Comparison of ENCODE assay signal across 9 mouse cellular contexts in the genomic region with DNA sequence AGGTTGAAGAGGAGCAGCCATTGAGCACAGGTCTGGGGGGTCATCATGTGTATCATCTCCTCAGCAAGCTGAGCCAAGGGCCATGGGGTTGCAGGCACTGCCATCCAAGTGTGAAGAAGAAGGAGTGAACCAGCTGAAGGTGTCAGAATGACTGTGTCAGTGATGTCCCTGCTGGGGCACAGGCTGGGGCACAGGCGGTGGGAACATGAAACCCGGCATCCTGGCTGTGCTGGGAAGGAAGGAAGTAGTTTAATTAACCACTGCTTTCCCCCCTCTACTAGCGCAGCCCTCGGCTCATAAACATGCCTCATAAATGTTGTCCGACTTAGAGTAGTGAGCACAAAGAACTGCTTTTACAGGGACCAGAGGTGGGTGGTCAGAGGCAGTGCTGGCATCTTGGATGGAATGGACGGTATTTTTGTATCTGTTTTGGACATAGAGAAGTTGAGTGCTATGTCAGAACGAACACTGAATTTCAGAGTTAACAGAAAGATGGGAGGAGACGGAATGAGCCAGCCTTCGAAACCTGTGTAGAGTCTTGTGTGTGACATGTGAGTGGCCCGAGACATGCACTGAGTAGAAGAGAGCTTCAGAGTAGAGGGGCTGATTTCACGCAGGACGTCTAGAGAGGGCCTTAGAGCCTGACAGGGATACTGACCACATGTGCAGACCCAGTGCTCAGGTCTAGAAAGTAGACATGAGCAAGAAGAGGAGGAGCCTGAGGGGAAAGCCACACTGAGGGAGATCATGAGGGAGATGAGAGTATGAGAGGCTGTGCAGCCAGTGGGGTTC. TPM values are rescaled to one million over a fixed set of nuclear protein-coding genes. Genes with fewer than 3 reads are reported as not detected.
DNase-seq lines count a peak whose midpoint lies in the region; ATAC-seq lines count a peak whose summit lies in the region.
"Had no signal": no experiment of that assay in that cellular context is flagged by ENCODE, and none has a peak within 500 bp of the region (broad histone marks: within the 10 kb centered on the region; RNA-seq: fewer than 3 reads in every experiment).

No protein-coding gene starts in this region.

- 80% methylated on average over 12 of the region's 12 CpGs for WGBS in hindbrain, embryonic 10.5 days
- 67% methylated on average over 12 of the region's 12 CpGs for WGBS in hindbrain, embryonic 12.5 days
- WGBS in lung, embryonic 15.5 days: 62% methylated on average over 12 of the region's 12 CpGs
- 51% methylated on average over 12 of the region's 12 CpGs for WGBS in intestine, embryonic 15.5 days
- WGBS in liver, embryonic 15.5 days (ENCODE audit: insufficient replicate concordance): 43% methylated on average over 12 of the region's 12 CpGs

- H3K4me3 ChIP-seq in hindbrain, embryonic 10.5 days: no peak overlapping the region
- H3K4me3 ChIP-seq in hindbrain, embryonic 12.5 days: no peak overlapping the region
- H3K4me3 ChIP-seq in lung, embryonic 15.5 days: no peak overlapping the region
- no peak overlapping the region for H3K4me3 ChIP-seq in intestine, embryonic 15.5 days (replicated peaks)
- no peak overlapping the region for H3K4me3 ChIP-seq in liver, embryonic 15.5 days (replicated peaks)
- H3K4me3 ChIP-seq: neural tube, embryonic 12.5 days had no signal

- H3K4me2 ChIP-seq in hindbrain, embryonic 12.5 days (replicated peaks): no peak overlapping the region
- H3K4me2 ChIP-seq in lung, embryonic 15.5 days: no peak overlapping the region
- H3K4me2 ChIP-seq in intestine, embryonic 15.5 days (replicated peaks): no peak overlapping the region
- no peak overlapping the region for H3K4me2 ChIP-seq in liver, embryonic 15.5 days
- H3K4me2 ChIP-seq: neural tube, embryonic 12.5 days had no signal

- ATAC-seq in hindbrain, embryonic 12.5 days (ENCODE audit: low FRiP score): no peak
- no peak for ATAC-seq in lung, embryonic 15.5 days (ENCODE audit: borderline replicate concordance, extremely low read depth, low FRiP score, low TSS enrichment)
- peak; percentile 10 for ATAC-seq in intestine, embryonic 15.5 days
- ATAC-seq in liver, embryonic 15.5 days (ENCODE audit: insufficient read depth): peak; percentile 17; the same call in 1 of the 2 replicates

- peaks cover 54% of the 10 kb centered on the region for H3K4me1 ChIP-seq in hindbrain, embryonic 10.5 days (replicated peaks)
- peaks cover 34% of the 10 kb centered on the region for H3K4me1 ChIP-seq in hindbrain, embryonic 12.5 days
- peaks cover 55% of the 10 kb centered on the region for H3K4me1 ChIP-seq in lung, embryonic 15.5 days
- H3K4me1 ChIP-seq in intestine, embryonic 15.5 days (replicated peaks): peaks cover 51% of the 10 kb centered on the region
- peaks cover 25% of the 10 kb centered on the region for H3K4me1 ChIP-seq in liver, embryonic 15.5 days (replicated peaks)

- DNase-seq in hindbrain, embryonic 10.5 days (ENCODE audit: low spot score): no peak
- no peak for DNase-seq in lung, postnatal 10 days
- no peak for DNase-seq in MN1 (ENCODE audit: low spot score)
- DNase-seq in ovary, adult 18-20 months (ENCODE audit: low spot score): no peak

- H3K36me3 ChIP-seq in hindbrain, embryonic 10.5 days: peaks cover 56% of the 10 kb centered on the region
- H3K36me3 ChIP-seq in hindbrain, embryonic 12.5 days: peaks cover 12% of the 10 kb centered on the region
- peaks cover 19% of the 10 kb centered on the region for H3K36me3 ChIP-seq in lung, embryonic 15.5 days
- peaks cover 7% of the 10 kb centered on the region; the same call in 1 of the 2 replicates for H3K36me3 ChIP-seq in intestine, embryonic 15.5 days
- H3K36me3 ChIP-seq in liver, embryonic 15.5 days (replicated peaks): peaks cover 7% of the 10 kb centered on the region; the same call in 1 of the 2 replicates

- H3K27me3 ChIP-seq in hindbrain, embryonic 10.5 days (ENCODE audit: insufficient read depth, poor library complexity, severe bottlenecking): no peaks in the 10 kb centered on the region
- no peaks in the 10 kb centered on the region for H3K27me3 ChIP-seq in hindbrain, embryonic 12.5 days
- H3K27me3 ChIP-seq in lung, embryonic 15.5 days: no peaks in the 10 kb centered on the region
- H3K27me3 ChIP-seq in intestine, embryonic 15.5 days (replicated peaks): no peaks in the 10 kb centered on the region
- no peaks in the 10 kb centered on the region for H3K27me3 ChIP-seq in liver, embryonic 15.5 days
- H3K27me3 ChIP-seq: neural tube, embryonic 12.5 days had no signal

- no peaks in the 10 kb centered on the region for H3K9me3 ChIP-seq in hindbrain, embryonic 10.5 days
- H3K9me3 ChIP-seq in hindbrain, embryonic 12.5 days (replicated peaks): no peaks in the 10 kb centered on the region
- no peaks in the 10 kb centered on the region for H3K9me3 ChIP-seq in lung, embryonic 15.5 days
- H3K9me3 ChIP-seq in intestine, embryonic 15.5 days: no peaks in the 10 kb centered on the region
- no peaks in the 10 kb centered on the region for H3K9me3 ChIP-seq in liver, embryonic 15.5 days (replicated peaks)
- H3K9me3 ChIP-seq: neural tube, embryonic 12.5 days had no signal

- peak overlapping the region; percentile 77; the same call in 1 of the 2 replicates for H3K27ac ChIP-seq in hindbrain, embryonic 10.5 days
- H3K27ac ChIP-seq in hindbrain, embryonic 12.5 days: no peak overlapping the region
- peak overlapping the region; percentile 92; the same call in 1 of the 2 replicates for H3K27ac ChIP-seq in lung, embryonic 15.5 days
- no peak overlapping the region for H3K27ac ChIP-seq in intestine, embryonic 15.5 days
- H3K27ac ChIP-seq in liver, embryonic 15.5 days (replicated peaks): no peak overlapping the region
- H3K27ac ChIP-seq: neural tube, embryonic 12.5 days had no signal

- no peak overlapping the region for H3K9ac ChIP-seq in hindbrain, embryonic 12.5 days
- no peak overlapping the region for H3K9ac ChIP-seq in lung, embryonic 15.5 days
- H3K9ac ChIP-seq in intestine, embryonic 15.5 days: no peak overlapping the region
- no peak overlapping the region for H3K9ac ChIP-seq in liver, embryonic 15.5 days
- H3K9ac ChIP-seq: neural tube, embryonic 12.5 days had no signal

RNA-seq across cellular contexts. Expression of a gene that starts 31.4 kb away (rescaled TPM):
- polyA plus RNA-seq in hindbrain, embryonic 10.5 days (2016; fragmentation: Nextera tagmentation; extraction: Ambion mirVana): 13.3 and 13.9 TPM in 2 replicates
- polyA plus RNA-seq in hindbrain, embryonic 12.5 days (2016; fragmentation: Nextera tagmentation; extraction: Ambion mirVana): 18.2 and 18.3 TPM in 2 replicates
- 23.4 and 25.6 TPM in 2 replicates for polyA plus RNA-seq in lung, embryonic 15.5 days (2015; fragmentation: Nextera tagmentation; extraction: Ambion mirVana)
- 19.7 and 21.2 TPM in 2 replicates for polyA plus RNA-seq in intestine, embryonic 15.5 days (2015; fragmentation: Nextera tagmentation; extraction: Ambion mirVana)
- 3.8 and 4.9 TPM in 2 replicates for polyA plus RNA-seq in liver, embryonic 15.5 days (2015; fragmentation: Nextera tagmentation; extraction: Ambion mirVana)

Comparison
In these comparisons a context has a peak if more than half of its experiments do, and no peak if none do; other contexts are left out.
1. H3K27ac ChIP-seq: peak in hindbrain, embryonic 10.5 days (single experiment) and lung, embryonic 15.5 days (single experiment); none in hindbrain, embryonic 12.5 days (single experiment), intestine, embryonic 15.5 days (single experiment) and liver, embryonic 15.5 days (single experiment).
2. ATAC-seq: peak in intestine, embryonic 15.5 days (single experiment) and liver, embryonic 15.5 days (single experiment); none in hindbrain, embryonic 12.5 days (single experiment) and lung, embryonic 15.5 days (single experiment).